Mouse (Mus musculus): ENCODE results near the gene Macc1. TPM values are rescaled to one million over a fixed set of nuclear protein-coding genes. Genes with fewer than 3 reads are reported as not detected.
"Not testable (repeated sequence)": the region's sequence is repeated elsewhere in the genome, so short reads cannot be mapped to it uniquely, and the experiment has no call there.

Gene Macc1
- polyA plus RNA-seq, 1 experiment = not detected

DNA sequence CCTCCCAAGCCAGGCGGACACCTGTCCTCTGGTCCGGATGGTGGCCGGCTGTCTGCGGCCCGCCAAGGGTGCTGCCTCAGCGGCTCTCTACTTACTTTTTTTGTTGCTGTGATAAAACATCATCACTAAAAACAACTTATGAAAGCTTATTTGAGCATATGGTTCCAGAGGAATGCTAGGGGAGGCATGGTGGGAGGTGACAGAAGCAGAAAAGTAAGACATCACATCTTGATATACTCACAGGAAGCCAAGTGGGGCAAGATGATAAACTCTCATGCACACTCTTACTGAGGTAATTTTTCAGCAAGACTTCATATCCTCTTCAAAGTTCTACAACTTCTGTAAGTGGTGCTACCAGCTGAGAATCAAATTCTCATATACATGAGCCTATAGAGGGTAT is 22.5 kb upstream of the Macc1 start:
- no peaks in the 10 kb centered on the region for H3K4me1 ChIP-seq (ENCODE audit: control insufficient read depth, insufficient read depth, insufficient read length)
- TF ChIP-seq POLR2A (IDR thresholded peaks at IDR 0.05; ENCODE audit: low read depth, low read length) (no peak), CTCF (IDR thresholded peaks at IDR 0.05; ENCODE audit: extremely low read depth, insufficient read depth, insufficient read length, insufficient replicate concordance) (no peak)
- 94% methylated on average over 6 of the region's 6 CpGs for WGBS
- no peaks in the 10 kb centered on the region for H3K36me3 ChIP-seq (ENCODE audit: control insufficient read depth, insufficient read depth, low read length)
- H3K4me3 ChIP-seq (ENCODE audit: extremely low read depth, insufficient read depth, insufficient read length) = no peak overlapping the region
- no peak overlapping the region for H3K27ac ChIP-seq (ENCODE audit: insufficient read depth, low read length)
- no peak for DNase-seq (ENCODE audit: low read depth in 1 of 2, low spot score in 2 of 2)
- H3K27me3 ChIP-seq (ENCODE audit: control insufficient read depth, insufficient read depth, low read length) = no peaks in the 10 kb centered on the region

DNA sequence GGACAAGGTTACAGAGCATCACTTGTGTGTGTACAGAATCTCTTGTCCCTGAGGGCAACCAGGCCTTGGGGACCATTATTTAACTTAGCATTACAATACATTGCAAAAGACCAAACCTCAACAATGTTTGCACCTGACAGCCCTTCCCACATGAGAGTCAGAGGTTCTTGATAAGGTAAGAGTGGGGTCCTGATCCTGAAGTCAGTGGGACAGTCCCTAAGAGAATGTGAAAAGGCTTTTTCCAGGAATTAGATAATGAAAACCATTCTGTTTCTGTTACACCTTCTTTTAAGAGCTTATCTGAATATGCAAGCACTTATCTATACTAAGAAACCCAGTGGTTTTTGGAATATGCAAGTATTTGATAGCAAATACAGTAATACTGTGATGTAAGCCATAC is 10.5 kb upstream of the Macc1 start:
- Histone ChIP-seq H3K27ac (ENCODE audit: insufficient read depth, low read length) (no peak overlapping the region), H3K4me3 (ENCODE audit: extremely low read depth, insufficient read depth, insufficient read length) (no peak overlapping the region), H3K4me1 (ENCODE audit: control insufficient read depth, insufficient read depth, insufficient read length) (no peaks in the 10 kb centered on the region), H3K27me3 (ENCODE audit: control insufficient read depth, insufficient read depth, low read length) (no peaks in the 10 kb centered on the region), H3K36me3 (ENCODE audit: control insufficient read depth, insufficient read depth, low read length) (no peaks in the 10 kb centered on the region)
- TF ChIP-seq POLR2A (IDR thresholded peaks at IDR 0.05; ENCODE audit: low read depth, low read length) (no peak), CTCF (IDR thresholded peaks at IDR 0.05; ENCODE audit: extremely low read depth, insufficient read depth, insufficient read length, insufficient replicate concordance) (no peak)
- no peak for DNase-seq (ENCODE audit: low read depth in 1 of 2, low spot score in 2 of 2)

GRCm38 (mm10) chr12:119313014-119313763 is 881 bp upstream of the Macc1 start:
- DNase-seq (ENCODE audit: low read depth in 1 of 2, low spot score in 2 of 2) = no peak
- Histone ChIP-seq H3K27me3 (ENCODE audit: control insufficient read depth, insufficient read depth, low read length) (no peaks in the 10 kb centered on the region), H3K4me1 (ENCODE audit: control insufficient read depth, insufficient read depth, insufficient read length) (no peaks in the 10 kb centered on the region), H3K4me3 (ENCODE audit: extremely low read depth, insufficient read depth, insufficient read length) (no peak overlapping the region), H3K36me3 (ENCODE audit: control insufficient read depth, insufficient read depth, low read length) (no peaks in the 10 kb centered on the region), H3K27ac (ENCODE audit: insufficient read depth, low read length) (no peak overlapping the region)
- no peak for TF ChIP-seq CTCF (IDR thresholded peaks at IDR 0.05; ENCODE audit: extremely low read depth, insufficient read depth, insufficient read length, insufficient replicate concordance)
- no peak for TF ChIP-seq POLR2A (IDR thresholded peaks at IDR 0.05; ENCODE audit: low read depth, low read length)
- WGBS = 36% methylated on average over 3 of the region's 3 CpGs

- TF ChIP-seq POLR2A (IDR thresholded peaks at IDR 0.05; ENCODE audit: low read depth, low read length) = no peak
- no peak for TF ChIP-seq CTCF (IDR thresholded peaks at IDR 0.05; ENCODE audit: extremely low read depth, insufficient read depth, insufficient read length, insufficient replicate concordance)
- no peak overlapping the region for H3K27ac ChIP-seq (ENCODE audit: insufficient read depth, low read length)
- no peak overlapping the region for H3K4me3 ChIP-seq (ENCODE audit: extremely low read depth, insufficient read depth, insufficient read length)
- H3K36me3 ChIP-seq (ENCODE audit: control insufficient read depth, insufficient read depth, low read length) = no peaks in the 10 kb centered on the region
- no peaks in the 10 kb centered on the region for H3K27me3 ChIP-seq (ENCODE audit: control insufficient read depth, insufficient read depth, low read length)
- no peak for DNase-seq (ENCODE audit: low read depth in 1 of 2, low spot score in 2 of 2)
- WGBS = 92% methylated on average over 1 of the region's 1 CpGs
- no peaks in the 10 kb centered on the region for H3K4me1 ChIP-seq (ENCODE audit: control insufficient read depth, insufficient read depth, insufficient read length)
Measured at GRCm38 (mm10) chr12:119318799-119319198, 4.7 kb downstream of the Macc1 start.

DNA sequence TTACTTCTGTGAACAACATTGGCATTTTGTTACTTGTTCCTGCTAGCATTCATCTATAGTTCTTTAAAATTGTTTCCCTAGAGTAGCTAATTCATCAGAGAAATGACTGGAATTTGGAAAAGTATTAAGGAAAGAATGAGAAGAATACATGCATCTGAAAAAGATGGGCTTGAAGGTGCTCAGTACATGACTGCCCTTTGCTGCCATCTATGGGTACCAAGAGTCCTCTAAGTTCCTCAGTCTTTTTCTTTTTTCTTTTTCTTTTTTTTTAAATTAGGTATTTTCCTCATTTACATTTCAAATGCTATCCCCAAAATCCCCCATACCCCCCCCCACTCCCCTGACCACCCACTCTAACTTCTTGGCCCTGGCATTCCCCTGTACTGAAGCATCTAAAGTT is 11.3 kb downstream of the Macc1 start:
- no peak for TF ChIP-seq POLR2A (IDR thresholded peaks at IDR 0.05; ENCODE audit: low read depth, low read length)
- TF ChIP-seq CTCF (IDR thresholded peaks at IDR 0.05; ENCODE audit: extremely low read depth, insufficient read depth, insufficient read length, insufficient replicate concordance) = no peak
- no peak for DNase-seq (ENCODE audit: low read depth in 1 of 2, low spot score in 2 of 2)
- no peaks in the 10 kb centered on the region for H3K36me3 ChIP-seq (ENCODE audit: control insufficient read depth, insufficient read depth, low read length)
- no peak overlapping the region for H3K4me3 ChIP-seq (ENCODE audit: extremely low read depth, insufficient read depth, insufficient read length)
- H3K4me1 ChIP-seq (ENCODE audit: control insufficient read depth, insufficient read depth, insufficient read length) = no peaks in the 10 kb centered on the region
- no peaks in the 10 kb centered on the region for H3K27me3 ChIP-seq (ENCODE audit: control insufficient read depth, insufficient read depth, low read length)
- H3K27ac ChIP-seq (ENCODE audit: insufficient read depth, low read length) = no peak overlapping the region

DNA sequence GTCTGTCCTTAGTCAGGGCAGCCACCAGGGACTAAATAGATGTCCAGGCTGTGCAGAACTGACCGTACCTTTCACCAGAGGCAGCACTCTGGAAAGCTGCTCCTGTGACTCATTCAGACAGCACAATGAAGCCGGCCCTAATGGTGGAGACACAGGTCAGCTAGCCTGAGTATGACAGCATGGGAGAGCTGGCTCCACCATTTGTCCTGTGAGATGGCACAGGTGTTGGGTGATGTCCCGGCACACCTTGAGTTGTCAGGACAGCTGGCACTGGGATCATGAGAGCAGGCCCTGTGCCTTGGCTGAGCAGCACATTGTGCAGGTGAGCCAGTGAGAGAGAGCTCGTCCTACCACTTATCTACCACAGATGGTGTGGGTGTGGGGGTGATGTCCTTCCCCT is 16.6 kb downstream of the Macc1 start:
- Histone ChIP-seq H3K4me3 (ENCODE audit: extremely low read depth, insufficient read depth, insufficient read length) (no peak overlapping the region), H3K36me3 (ENCODE audit: control insufficient read depth, insufficient read depth, low read length) (no peaks in the 10 kb centered on the region), H3K27ac (ENCODE audit: insufficient read depth, low read length) (no peak overlapping the region), H3K4me1 (ENCODE audit: control insufficient read depth, insufficient read depth, insufficient read length) (no peaks in the 10 kb centered on the region), H3K27me3 (ENCODE audit: control insufficient read depth, insufficient read depth, low read length) (no peaks in the 10 kb centered on the region)
- WGBS = 83% methylated on average over 4 of the region's 4 CpGs
- DNase-seq (ENCODE audit: low read depth in 1 of 2, low spot score in 2 of 2) = no peak
- no peak for TF ChIP-seq POLR2A (IDR thresholded peaks at IDR 0.05; ENCODE audit: low read depth, low read length)
- no peak for TF ChIP-seq CTCF (IDR thresholded peaks at IDR 0.05; ENCODE audit: extremely low read depth, insufficient read depth, insufficient read length, insufficient replicate concordance)

GRCm38 (mm10) chr12:119333376-119333775 is 19.3 kb downstream of the Macc1 start:
- no peak for DNase-seq (ENCODE audit: low read depth in 1 of 2, low spot score in 2 of 2)

GRCm38 (mm10) chr12:119352579-119352978 is 38.5 kb downstream of the Macc1 start:
- not testable (repeated sequence) for H3K27ac ChIP-seq (ENCODE audit: insufficient read depth, low read length); H3K27me3 ChIP-seq (ENCODE audit: control insufficient read depth, insufficient read depth, low read length); H3K36me3 ChIP-seq (ENCODE audit: control insufficient read depth, insufficient read depth, low read length); H3K4me1 ChIP-seq (ENCODE audit: control insufficient read depth, insufficient read depth, insufficient read length); H3K4me3 ChIP-seq (ENCODE audit: extremely low read depth, insufficient read depth, insufficient read length); DNase-seq (ENCODE audit: low read depth in 1 of 2, low spot score in 2 of 2)
- WGBS = 59% methylated on average over 16 of the region's 16 CpGs

More at GRCm38 (mm10) chr12:119333376-119333775, 19.3 kb downstream of the Macc1 start:
- Histone ChIP-seq H3K27me3 (ENCODE audit: control insufficient read depth, insufficient read depth, low read length) (no peaks in the 10 kb centered on the region), H3K36me3 (ENCODE audit: control insufficient read depth, insufficient read depth, low read length) (no peaks in the 10 kb centered on the region), H3K4me1 (ENCODE audit: control insufficient read depth, insufficient read depth, insufficient read length) (no peaks in the 10 kb centered on the region), H3K4me3 (ENCODE audit: extremely low read depth, insufficient read depth, insufficient read length) (no peak overlapping the region), H3K27ac (ENCODE audit: insufficient read depth, low read length) (no peak overlapping the region)
- TF ChIP-seq POLR2A (IDR thresholded peaks at IDR 0.05; ENCODE audit: low read depth, low read length) (no peak), CTCF (IDR thresholded peaks at IDR 0.05; ENCODE audit: extremely low read depth, insufficient read depth, insufficient read length, insufficient replicate concordance) (no peak)

All from spleen, adult 2 months (tissue).